Mouse (Mus musculus): ENCODE results near the gene Sh3kbp1.

The Sh3kbp1 gene

GRCm38 (mm10) chrX:159678320-159678835 lies 51.3 kb downstream of the Sh3kbp1 start:
- DNase-seq (ENCODE audit: low spot score), result no peak

DNA sequence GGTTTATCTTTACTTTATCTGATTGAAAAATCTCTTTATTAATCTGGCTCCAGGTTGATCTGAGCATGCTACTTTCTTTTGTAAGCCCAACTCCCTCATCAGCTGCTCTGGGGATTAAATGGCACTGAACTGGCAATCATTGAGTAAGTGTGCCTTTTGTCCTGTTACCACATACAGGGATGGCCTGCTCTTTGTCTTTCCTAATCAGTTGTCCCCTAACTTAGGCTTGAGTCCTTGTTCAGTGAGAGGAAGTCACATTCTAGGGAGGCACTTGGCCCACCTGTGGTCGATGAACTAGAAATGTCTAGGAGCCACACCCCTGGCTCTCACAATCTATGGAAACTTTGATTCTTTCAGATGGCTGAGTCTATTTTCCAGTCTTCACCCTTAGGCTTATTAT lies 58.4 kb downstream of the Sh3kbp1 start:
- DNase-seq (ENCODE audit: low spot score), result no peak

DNA sequence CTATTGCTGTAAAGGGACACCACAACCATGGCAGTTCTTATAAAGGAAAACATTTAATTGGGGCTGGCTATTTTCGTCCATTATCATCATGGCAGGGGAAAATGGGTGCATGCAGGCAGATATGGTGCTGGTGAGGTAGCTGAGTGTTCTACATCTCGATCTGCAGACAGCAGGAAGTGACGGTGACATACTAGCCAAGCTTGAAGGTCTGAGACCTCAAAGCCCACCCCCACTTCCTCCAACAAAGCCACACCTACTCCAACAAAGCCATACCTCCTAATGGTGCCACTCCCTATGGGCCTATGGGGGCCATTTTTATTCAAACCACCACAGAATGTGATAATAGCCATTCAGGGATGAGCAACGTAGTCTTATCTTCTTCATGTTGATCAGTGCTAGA lies 59.8 kb downstream of the Sh3kbp1 start:
- no peak for DNase-seq (ENCODE audit: low spot score)

GRCm38 (mm10) chrX:159688698-159689097 lies 61.6 kb downstream of the Sh3kbp1 start:
- no peak for DNase-seq (ENCODE audit: low spot score)

DNA sequence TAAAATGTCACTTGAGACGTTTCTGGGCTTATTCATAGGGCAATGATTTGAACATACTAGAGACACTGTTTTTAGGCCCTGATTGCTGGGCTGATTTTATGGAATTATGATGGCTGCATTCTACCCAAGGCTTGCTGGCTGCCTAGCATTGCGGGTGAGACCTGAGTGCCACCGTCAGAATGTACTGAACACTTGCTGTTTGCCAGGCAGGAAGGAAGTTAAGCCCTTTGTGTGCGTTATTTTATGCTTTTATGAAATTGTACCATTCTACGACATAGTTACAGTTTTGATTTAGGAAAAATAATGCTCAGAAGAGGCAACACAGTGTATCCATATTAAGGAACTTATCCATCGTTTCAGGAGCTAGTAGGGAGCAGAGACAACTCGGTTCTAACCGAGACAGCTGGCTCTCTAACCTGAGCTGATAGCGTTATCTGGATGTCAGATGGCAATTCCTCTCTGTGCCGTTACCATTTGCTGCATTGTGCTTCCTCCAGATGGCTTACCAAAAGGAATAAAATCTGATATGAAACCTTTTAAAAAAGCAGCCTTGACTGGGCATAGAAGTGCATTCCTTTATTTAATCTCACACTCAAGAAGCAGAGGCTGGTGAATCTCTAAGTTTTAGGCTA lies 62.8 kb downstream of the Sh3kbp1 start:
- no peak for DNase-seq (ENCODE audit: low spot score)

- DNase-seq (ENCODE audit: low spot score), result no peak
These were observed 66.1 kb downstream of the Sh3kbp1 start for GRCm38 (mm10) chrX:159693126-159693525.

DNA sequence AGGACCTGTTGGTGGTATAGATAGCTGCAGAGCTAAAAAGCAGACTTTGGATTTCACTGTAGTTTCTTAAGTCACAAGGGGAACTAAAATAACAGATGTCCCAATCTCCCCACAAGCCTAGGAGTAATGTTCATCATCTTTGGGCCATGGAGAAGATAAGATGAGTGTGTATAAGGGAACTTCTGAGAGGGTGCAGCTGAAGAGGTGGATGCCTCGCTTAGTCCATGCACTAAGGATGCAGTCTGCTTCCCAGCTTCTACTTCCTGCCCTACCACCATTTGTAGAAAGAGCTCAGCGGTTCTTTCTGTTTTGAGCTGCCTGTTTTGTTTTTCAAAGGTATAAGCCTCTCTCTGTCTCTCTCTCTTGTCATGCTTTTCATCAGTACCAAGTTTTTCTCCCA lies 69.5 kb downstream of the Sh3kbp1 start:
- no peak for DNase-seq (ENCODE audit: low spot score)

GRCm38 (mm10) chrX:159697030-159697454 lies 70.0 kb downstream of the Sh3kbp1 start:
- DNase-seq (ENCODE audit: low spot score), result no peak

DNA sequence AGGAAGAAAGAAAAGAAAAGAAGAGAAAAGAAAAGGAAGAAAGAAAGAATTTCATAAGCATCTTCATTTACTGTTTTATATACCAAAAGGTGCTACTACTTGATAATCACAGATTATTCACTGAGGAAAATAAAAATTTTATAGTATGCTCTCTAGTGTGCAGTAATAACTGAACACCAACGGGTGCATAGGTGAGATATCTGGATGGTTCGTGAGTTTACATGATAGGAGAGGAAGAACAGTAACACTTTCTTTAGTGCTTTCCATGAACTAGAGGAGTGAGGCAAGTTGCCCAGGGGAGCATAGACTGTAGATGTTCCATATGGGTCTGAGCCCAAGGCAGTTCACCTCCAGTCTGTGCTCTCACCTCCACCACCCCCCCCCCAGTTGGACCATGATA lies 75.8 kb downstream of the Sh3kbp1 start:
- DNase-seq (ENCODE audit: low spot score), result no peak

DNA sequence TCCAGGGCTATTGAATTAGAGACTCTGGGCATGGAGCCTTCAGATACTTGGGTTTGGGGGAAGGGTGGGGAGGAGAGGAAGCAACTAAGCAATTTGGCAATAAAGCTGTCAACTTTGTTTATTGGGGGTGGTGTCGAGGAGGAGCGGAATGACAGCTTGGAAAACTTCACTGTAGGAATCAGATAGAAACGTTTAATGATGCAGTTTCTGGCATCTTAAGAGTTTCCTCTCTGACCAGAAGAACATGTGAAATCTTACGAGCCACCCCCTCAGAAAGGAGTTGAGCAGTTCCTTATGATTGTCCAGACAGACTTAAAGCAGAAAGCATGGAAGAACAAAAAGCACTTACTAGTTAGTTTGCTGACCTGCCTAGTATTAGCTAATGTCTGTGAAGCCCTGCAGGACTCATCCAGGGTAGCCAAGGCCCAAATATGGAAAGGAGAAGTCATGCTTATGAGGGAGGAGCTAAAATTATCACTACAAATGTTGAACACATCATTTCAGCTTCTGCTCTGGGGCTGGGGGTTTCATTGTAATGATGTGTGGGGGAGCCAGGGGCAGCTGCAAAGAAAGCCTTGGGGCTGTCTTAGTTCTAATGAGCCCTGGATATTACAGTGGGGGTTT lies 77.4 kb downstream of the Sh3kbp1 start:
- no peak for DNase-seq (ENCODE audit: low spot score)

- DNase-seq (ENCODE audit: low spot score), result no peak
These were observed 78.3 kb downstream of the Sh3kbp1 start for GRCm38 (mm10) chrX:159705412-159705811.

- no peak for DNase-seq (ENCODE audit: low spot score)
These were observed 81.2 kb downstream of the Sh3kbp1 start for GRCm38 (mm10) chrX:159708076-159708830.

DNA sequence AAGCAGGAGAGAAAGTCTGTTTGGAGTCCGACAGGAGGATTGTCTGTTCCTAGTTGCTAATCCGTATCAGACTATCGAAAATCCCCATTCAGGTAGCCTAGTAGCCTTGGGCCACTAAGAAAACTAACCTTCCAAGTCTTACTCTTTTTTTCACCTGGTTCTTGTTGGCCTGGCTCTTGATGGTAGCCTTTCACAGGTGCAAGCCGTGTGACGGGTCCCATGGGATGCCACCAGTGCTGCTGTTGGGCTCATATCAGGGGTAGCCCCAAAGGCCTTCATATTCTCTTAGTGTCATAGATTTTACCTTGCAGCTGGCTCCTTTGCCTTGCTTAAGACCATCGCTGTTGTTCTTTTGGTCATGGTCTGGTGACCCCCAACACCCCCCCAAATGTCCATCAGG lies 82.2 kb downstream of the Sh3kbp1 start:
- no peak for DNase-seq (ENCODE audit: low spot score)

DNA sequence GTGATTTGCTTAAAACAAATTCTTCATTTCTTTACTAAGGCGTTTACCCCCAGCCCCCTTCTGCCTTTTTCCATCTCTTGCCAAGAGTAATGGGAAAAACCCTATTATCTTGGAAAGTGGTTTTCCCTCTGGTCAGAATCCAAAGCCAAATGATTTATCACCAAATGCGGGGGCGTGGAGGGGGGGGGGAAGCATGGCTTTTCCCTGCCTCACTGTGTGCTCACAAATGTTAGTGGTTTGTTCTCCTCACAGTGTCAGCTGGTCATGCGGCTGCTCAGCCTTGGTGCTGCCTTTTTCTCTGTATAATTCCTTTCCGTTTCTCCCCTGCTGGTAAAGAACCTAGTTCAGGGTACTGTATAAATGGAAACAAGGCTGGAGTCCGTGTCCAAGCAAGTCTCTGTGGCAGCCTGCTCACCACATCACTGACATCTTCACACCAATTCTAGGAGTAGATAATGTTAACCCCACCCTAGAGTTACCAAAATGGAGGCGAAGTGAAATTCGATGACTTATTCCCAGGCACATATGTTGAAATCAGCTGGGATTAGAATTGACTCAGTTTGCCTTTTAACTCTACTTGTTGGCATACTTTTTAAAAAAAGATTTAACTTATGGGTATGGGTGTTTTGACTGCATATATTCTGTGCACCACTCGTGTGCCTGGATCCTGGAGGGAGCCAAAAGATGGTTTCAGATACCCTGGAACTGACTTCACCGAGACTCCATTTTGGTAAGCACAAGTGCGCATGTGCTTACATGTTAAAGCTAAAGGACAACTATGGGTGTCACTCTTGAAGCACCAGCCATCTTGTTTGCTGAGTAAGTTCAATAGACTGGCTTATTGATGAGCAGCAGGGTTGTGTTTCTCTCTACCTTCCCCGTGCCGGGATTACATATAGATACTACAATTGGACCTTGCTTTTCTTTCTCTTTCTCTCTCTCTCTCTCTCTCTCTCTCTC lies 84.3 kb downstream of the Sh3kbp1 start:
- DNase-seq (ENCODE audit: low spot score), result no peak

DNA sequence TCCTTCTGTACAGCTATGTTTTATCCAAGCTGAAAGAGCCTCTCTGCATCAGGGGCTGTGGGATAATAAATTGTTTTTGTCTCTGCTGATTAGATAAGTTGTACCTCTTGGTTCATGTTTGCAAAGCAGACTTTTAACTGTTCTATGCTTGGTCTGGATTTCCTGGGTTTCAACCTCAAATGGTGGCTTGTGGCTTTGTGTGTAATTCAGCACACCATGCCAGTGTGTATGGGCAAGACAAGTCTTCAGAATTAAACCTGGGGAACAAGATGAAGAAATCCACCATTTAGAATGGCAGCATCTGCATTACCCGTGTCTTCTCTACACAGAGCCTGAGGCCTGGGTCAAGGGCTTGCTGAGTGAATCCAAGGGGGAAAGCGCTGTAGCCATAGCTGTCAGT lies 86.1 kb downstream of the Sh3kbp1 start:
- no peak for DNase-seq (ENCODE audit: low spot score)

- no peak for DNase-seq (ENCODE audit: low spot score)
These were observed 94.3 kb downstream of the Sh3kbp1 start for GRCm38 (mm10) chrX:159721390-159721789.

GRCm38 (mm10) chrX:159731421-159731820 lies 104.3 kb downstream of the Sh3kbp1 start:
- no peak for DNase-seq (ENCODE audit: low spot score)

DNA sequence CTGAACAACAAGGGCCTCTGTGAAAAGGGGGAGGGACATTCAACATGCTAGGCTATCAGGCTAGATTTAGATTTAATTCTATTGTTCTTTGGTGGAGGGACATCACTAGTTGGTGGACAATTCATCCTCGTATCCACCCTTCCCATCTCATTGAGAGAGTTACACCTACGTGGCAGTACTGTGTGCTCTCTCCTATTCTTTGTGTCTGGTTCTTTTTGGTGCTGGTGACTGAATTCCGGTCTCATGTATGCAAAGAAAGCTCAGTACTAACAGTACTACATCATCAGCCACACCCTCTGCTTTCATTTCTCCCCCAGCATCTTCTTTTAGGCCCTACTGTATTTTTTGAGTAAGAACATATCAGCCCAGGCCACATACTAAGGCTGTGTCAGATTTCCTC lies 105.8 kb downstream of the Sh3kbp1 start:
- DNase-seq (ENCODE audit: low spot score), result no peak

DNA sequence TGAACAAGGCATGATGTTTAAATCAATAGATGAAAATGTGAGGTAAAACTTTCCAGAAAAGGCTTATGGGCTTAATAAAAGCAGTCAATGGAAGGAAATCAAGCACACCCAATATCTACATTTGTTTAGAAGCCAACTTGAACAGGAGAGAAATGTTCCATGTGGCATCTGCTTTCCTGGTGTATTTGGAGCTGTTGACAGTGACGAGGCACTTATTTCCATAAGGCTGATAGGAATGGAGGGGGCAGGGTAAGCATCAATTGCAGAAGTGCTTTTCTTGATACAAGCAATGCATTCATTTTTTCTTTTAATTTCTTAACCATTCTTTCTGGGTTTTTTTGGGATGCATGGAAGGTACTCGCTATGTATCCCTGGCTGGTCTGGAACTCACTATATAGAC lies 106.9 kb downstream of the Sh3kbp1 start:
- no peak for DNase-seq (ENCODE audit: low spot score)

DNA sequence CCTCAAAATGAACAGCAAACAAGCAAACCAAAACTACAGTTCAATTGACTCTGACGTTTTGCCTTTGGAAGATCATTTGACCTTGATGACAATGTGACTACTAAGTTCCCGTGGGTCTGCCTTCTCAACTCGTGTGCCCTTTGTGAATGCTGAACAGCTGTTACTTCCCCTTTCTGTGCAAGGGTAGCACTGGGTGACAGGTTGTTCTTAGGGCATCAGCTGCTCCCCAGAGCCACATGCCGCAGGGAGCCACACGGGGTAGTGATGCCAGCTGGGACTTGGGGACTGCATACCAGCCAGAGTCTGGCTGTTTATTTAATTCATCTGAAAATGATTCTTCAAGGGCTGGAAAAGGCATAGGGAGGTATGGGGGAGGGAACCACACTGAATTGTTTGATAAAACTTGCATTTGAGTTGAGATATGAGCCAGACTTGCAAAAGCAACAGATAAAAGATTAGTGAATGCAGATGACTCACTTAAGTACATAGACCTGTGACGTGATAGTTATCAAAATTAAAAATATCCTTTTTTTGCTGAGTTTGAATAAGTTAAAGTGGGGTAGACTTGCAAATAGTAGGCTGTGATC lies 108.5 kb downstream of the Sh3kbp1 start:
- DNase-seq (ENCODE audit: low spot score), result no peak

DNA sequence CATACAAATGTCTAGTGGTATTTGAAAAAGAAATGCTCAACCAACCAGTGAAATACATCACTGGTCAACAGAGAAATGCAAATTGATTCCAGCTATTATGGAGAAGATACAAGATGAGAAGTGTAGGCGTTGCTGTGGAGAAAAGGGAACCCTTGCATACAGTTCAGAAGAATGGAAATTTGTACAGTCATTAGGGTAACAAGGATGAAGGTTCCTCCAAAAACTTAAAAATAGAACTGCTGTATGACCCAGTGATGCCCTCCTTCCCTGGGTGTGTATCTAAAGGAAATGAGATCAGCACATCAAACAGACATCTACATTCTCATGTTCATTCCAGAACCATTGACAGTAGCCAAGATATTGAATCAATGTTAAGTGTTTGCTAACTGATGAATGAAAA lies 110.3 kb downstream of the Sh3kbp1 start:
- no peak for DNase-seq (ENCODE audit: low spot score)

DNA sequence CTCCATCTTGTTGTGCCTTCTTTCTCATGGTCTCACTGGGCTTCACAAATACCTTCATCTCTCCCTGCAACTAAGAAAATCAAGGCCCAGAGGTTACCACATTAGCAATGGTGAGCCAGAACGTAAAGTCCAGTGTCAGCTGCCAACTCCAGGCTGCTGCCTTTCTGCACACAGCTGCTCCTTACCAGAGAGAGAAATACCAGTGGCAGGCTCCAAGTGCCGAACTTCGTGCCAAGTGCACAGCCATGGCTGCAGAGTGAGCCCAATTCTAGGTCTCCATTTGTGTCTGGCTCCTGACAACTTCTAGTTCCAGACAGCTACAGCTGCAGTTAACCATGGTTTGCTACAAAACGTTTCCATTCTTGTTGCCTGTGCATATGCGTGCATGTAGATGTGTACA lies 117.0 kb downstream of the Sh3kbp1 start:
- DNase-seq (ENCODE audit: low spot score), result no peak

All from urinary bladder, postnatal 10 days (tissue).